ENCODE assay signal across 7 mouse cellular contexts in the genomic region with DNA sequence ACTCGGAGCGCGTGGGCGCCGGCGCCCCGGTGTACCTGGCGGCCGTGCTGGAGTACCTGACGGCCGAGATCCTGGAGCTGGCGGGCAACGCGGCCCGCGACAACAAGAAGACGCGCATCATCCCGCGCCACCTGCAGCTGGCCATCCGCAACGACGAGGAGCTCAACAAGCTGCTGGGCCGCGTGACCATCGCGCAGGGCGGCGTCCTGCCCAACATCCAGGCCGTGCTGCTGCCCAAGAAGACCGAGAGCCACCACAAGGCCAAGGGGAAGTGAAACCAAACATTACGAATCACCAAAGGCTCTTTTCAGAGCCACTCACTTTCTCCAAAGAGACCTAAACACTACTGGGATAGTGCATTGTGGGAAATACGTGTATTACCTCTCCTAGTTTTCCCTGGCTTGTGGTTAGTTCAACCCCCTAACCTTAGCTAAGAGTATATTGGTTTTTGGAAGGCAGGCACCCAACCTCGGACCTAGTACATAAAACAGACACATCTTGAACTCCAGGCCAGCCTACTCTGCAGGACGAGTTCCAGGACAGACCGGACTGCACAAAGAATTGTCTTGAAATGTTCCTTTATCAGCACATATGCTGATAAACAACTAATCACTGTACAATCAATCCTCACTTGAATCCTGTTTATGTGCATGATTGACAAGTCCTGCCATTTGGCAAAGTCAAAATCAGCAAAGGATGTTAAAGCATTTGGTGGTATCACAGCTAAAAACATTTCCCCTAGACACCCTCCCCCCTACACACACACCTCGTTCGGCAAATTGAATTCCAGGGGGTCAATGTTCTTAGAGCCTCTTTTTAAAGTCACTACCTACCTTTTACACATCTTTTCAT. TPM values are rescaled to one million over a fixed set of nuclear protein-coding genes. Genes with fewer than 3 reads are reported as not detected.
DNase-seq lines count a peak whose midpoint lies in the region; ATAC-seq and TF ChIP-seq lines count a peak whose summit lies in the region.
"Not testable (repeated sequence)": the region's sequence is repeated elsewhere in the genome, so short reads cannot be mapped to it uniquely, and the experiment has no call there.

No protein-coding gene starts in this region.

- peak overlapping the region; percentile 79 for H3K4me2 ChIP-seq in limb, embryonic 14.5 days (replicated peaks; ENCODE audit: low read depth, low read length, severe bottlenecking)

- peak; percentile 62 for DNase-seq in embryonic facial prominence, embryonic 10.5 days (ENCODE audit: low spot score)
- peak; percentile 29 to 45 for DNase-seq in heart, adult 18-20 months
- peak; percentile 78 for DNase-seq in induced T-regulatory cell, adult 2 months (ENCODE audit: low read depth)
- DNase-seq in limb, embryonic 14.5 days (ENCODE audit: low spot score): peak; percentile 27
- DNase-seq in mesoderm, embryonic 11.5 days (ENCODE audit: low read depth, low spot score): peak; percentile 65
- peak; percentile 8 for DNase-seq in right cerebral cortex, postnatal 25 days

- WGBS in embryonic facial prominence, embryonic 10.5 days: under 1% methylated on average over 16 of the region's 38 CpGs
- 0% methylated on average over 9 of the region's 38 CpGs for WGBS in limb, embryonic 14.5 days

- peak overlapping the region; percentile 68 for H3K9ac ChIP-seq in limb, embryonic 14.5 days (ENCODE audit: low read depth, low read length, severe bottlenecking)

- H3K4me3 ChIP-seq in embryonic facial prominence, embryonic 10.5 days: peak overlapping the region; percentile 64
- peak overlapping the region; percentile 42 for H3K4me3 ChIP-seq in limb, embryonic 14.5 days (replicated peaks; ENCODE audit: low read length)

- TF ChIP-seq POLR2A in limb, embryonic 14.5 days (IDR thresholded peaks at IDR 0.05; ENCODE audit: borderline replicate concordance, extremely low read depth, insufficient read depth, insufficient read length): peak; percentile 85; the same call in 1 of the 2 replicates

- H3K36me3 ChIP-seq in embryonic facial prominence, embryonic 10.5 days (replicated peaks); limb, embryonic 14.5 days (ENCODE audit: control insufficient read depth, insufficient read depth, low read length): not testable (repeated sequence)

- not testable (repeated sequence) for H3K27me3 ChIP-seq in embryonic facial prominence, embryonic 10.5 days (replicated peaks; ENCODE audit: low read depth, poor library complexity, severe bottlenecking); limb, embryonic 14.5 days (ENCODE audit: control insufficient read depth, insufficient read depth, low read length)

- H3K27ac ChIP-seq in embryonic facial prominence, embryonic 10.5 days (replicated peaks): peak overlapping the region; percentile 95
- peak overlapping the region; percentile 93 for H3K27ac ChIP-seq in limb, embryonic 14.5 days (replicated peaks; ENCODE audit: low read depth, low read length)

- H3K9me3 ChIP-seq in embryonic facial prominence, embryonic 10.5 days; limb, embryonic 14.5 days (ENCODE audit: control insufficient read depth, low read length): not testable (repeated sequence)

- peaks cover 32% of the 10 kb centered on the region for H3K4me1 ChIP-seq in embryonic facial prominence, embryonic 10.5 days
- peaks cover 23% of the 10 kb centered on the region for H3K4me1 ChIP-seq in limb, embryonic 14.5 days (ENCODE audit: control insufficient read depth, insufficient read depth, low read length)

- peak; percentile 3 for ATAC-seq in activated CD4-positive, CD25-positive, alpha-beta regulatory T cell, adult 4 months
- ATAC-seq in limb, embryonic 14.5 days (ENCODE audit: low FRiP score, low read depth): peak; percentile 0; the same call in 1 of the 2 replicates

RNA-seq across cellular contexts. Expression of gene Hist1h2ai, which starts 0.5 kb away (rescaled TPM):
- 1 to 10 TPM in 1 of 2 experiments, not detected in 1; 5.1 TPM for polyA plus RNA-seq in activated CD4-positive, CD25-positive, alpha-beta regulatory T cell, adult 4 months (2017; shearing (Covaris generic))
- 30.5 and 32.2 TPM in 2 replicates for polyA plus RNA-seq in embryonic facial prominence, embryonic 10.5 days (2016; fragmentation: Nextera tagmentation; extraction: Ambion mirVana)
- 10 to 100 TPM in 1 of 2 experiments, 1 to 10 TPM in 1; 4.0 to 15.4 TPM for total RNA-seq in heart, adult 18-20 months (2021)
- polyA plus RNA-seq in limb, embryonic 14.5 days (2012; rRNA removed): 17.5 and 34.8 TPM in 2 replicates
- 30.7 and 38.1 TPM in 2 replicates for polyA plus RNA-seq in limb, embryonic 14.5 days (2014; fragmentation: Nextera tagmentation; extraction: Ambion mirVana)

RNA-seq across cellular contexts. Expression of gene Hist1h3h, which starts 0.7 kb away (rescaled TPM):
- polyA plus RNA-seq in activated CD4-positive, CD25-positive, alpha-beta regulatory T cell, adult 4 months (2017; shearing (Covaris generic)): 1 to 10 TPM in 1 of 2 experiments, not detected in 1; 6.0 TPM
- polyA plus RNA-seq in embryonic facial prominence, embryonic 10.5 days (2016; fragmentation: Nextera tagmentation; extraction: Ambion mirVana): 10.7 and 12.8 TPM in 2 replicates
- 10 to 100 TPM; 11.0 to 14.3 TPM for total RNA-seq in heart, adult 18-20 months (2021)
- polyA plus RNA-seq in limb, embryonic 14.5 days (2012; rRNA removed): 34.5 and 61.8 TPM in 2 replicates
- polyA plus RNA-seq in limb, embryonic 14.5 days (2014; fragmentation: Nextera tagmentation; extraction: Ambion mirVana): 18.4 and 18.6 TPM in 2 replicates

RNA-seq across cellular contexts. Expression of gene Hist1h2bl, which starts 0.8 kb away (rescaled TPM):
- polyA plus RNA-seq in activated CD4-positive, CD25-positive, alpha-beta regulatory T cell, adult 4 months (2017; shearing (Covaris generic)): 1 to 10 TPM in 1 of 2 experiments, not detected in 1; 1.2 TPM
- 1.6 and 3.1 TPM in 2 replicates for polyA plus RNA-seq in embryonic facial prominence, embryonic 10.5 days (2016; fragmentation: Nextera tagmentation; extraction: Ambion mirVana)
- total RNA-seq in heart, adult 18-20 months (2021): 10 to 100 TPM in 1 of 2 experiments, 1 to 10 TPM in 1; 7.7 to 11.5 TPM
- 15.9 and 20.8 TPM in 2 replicates for polyA plus RNA-seq in limb, embryonic 14.5 days (2012; rRNA removed)
- 2.4 and 4.4 TPM in 2 replicates for polyA plus RNA-seq in limb, embryonic 14.5 days (2014; fragmentation: Nextera tagmentation; extraction: Ambion mirVana)

RNA-seq across cellular contexts. Expression of gene Hist1h2bm, which starts 5.1 kb away (rescaled TPM):
- 1 to 10 TPM; 2.4 to 2.8 TPM for polyA plus RNA-seq in activated CD4-positive, CD25-positive, alpha-beta regulatory T cell, adult 4 months (2017; shearing (Covaris generic))
- 5.7 and 6.0 TPM in 2 replicates for polyA plus RNA-seq in embryonic facial prominence, embryonic 10.5 days (2016; fragmentation: Nextera tagmentation; extraction: Ambion mirVana)
- total RNA-seq in heart, adult 18-20 months (2021): 1 to 10 TPM; 2.0 to 3.6 TPM
- polyA plus RNA-seq in limb, embryonic 14.5 days (2012; rRNA removed): 15.1 and 19.3 TPM in 2 replicates
- polyA plus RNA-seq in limb, embryonic 14.5 days (2014; fragmentation: Nextera tagmentation; extraction: Ambion mirVana): 4.8 and 6.3 TPM in 2 replicates

RNA-seq across cellular contexts. Expression of gene Hist1h4j, which starts 18.1 kb away (rescaled TPM):
- polyA plus RNA-seq in activated CD4-positive, CD25-positive, alpha-beta regulatory T cell, adult 4 months (2017; shearing (Covaris generic)): under 1 TPM in 1 of 2 experiments, not detected in 1; 0.61 TPM
- polyA plus RNA-seq in embryonic facial prominence, embryonic 10.5 days (2016; fragmentation: Nextera tagmentation; extraction: Ambion mirVana): 0.93 and 1.3 TPM in 2 replicates
- total RNA-seq in heart, adult 18-20 months (2021): 1 to 10 TPM; 1.9 to 3.4 TPM
- polyA plus RNA-seq in limb, embryonic 14.5 days (2012; rRNA removed): 13.7 and 13.8 TPM in 2 replicates
- 1.00 and 1.3 TPM in 2 replicates for polyA plus RNA-seq in limb, embryonic 14.5 days (2014; fragmentation: Nextera tagmentation; extraction: Ambion mirVana)

Comparison
In these comparisons a context has a peak if more than half of its experiments do, and no peak if none do; other contexts are left out.
1. Peak in every context shown above with its lines: DNase-seq, ATAC-seq, H3K4me3 ChIP-seq and H3K27ac ChIP-seq.
2. DNase-seq: peak in every context shown above with its lines; median percentile 78 in induced T-regulatory cell, adult 2 months; 65 in mesoderm, embryonic 11.5 days; 62 in embryonic facial prominence, embryonic 10.5 days; 37 in heart, adult 18-20 months; 27 in limb, embryonic 14.5 days; 8 in right cerebral cortex, postnatal 25 days.